Mouse (Mus musculus) gastrocnemius, postnatal 25 days (tissue): ENCODE measurements at regions not wholly inside any gene's neighbourhood (a gene's known extent, or its start where the extent isn't known, plus 50 kb on each side); places are given as distances from the start of the nearest gene placed in this dataset.
A peak's percentile ranks its signal among the peaks of the same experiment; 100 is the strongest.

Source experiments
- DNase-seq: peaks from one replicate; pipeline ENCODE4 v3.0.0; 2022

- no peak for DNase-seq
These were observed 64.8 kb upstream of the Slc6a6 start for GRCm38 (mm10) chr6:91619009-91619408.

GRCm38 (mm10) chr6:91619735-91620732 lies 63.8 kb upstream of the Slc6a6 start:
- DNase-seq: peak; percentile 84

- peak; percentile 35 for DNase-seq
These were observed 62.4 kb upstream of the Slc6a6 start for GRCm38 (mm10) chr6:91621437-91621836.

GRCm38 (mm10) chr6:91622425-91622824 lies 61.4 kb upstream of the Slc6a6 start:
- DNase-seq: no peak

GRCm38 (mm10) chr6:91623646-91624045 lies 60.2 kb upstream of the Slc6a6 start:
- DNase-seq: no peak

GRCm38 (mm10) chr6:91629230-91629629 lies 54.6 kb upstream of the Slc6a6 start:
- no peak for DNase-seq

- no peak for DNase-seq
These were observed 52.6 kb upstream of the Slc6a6 start for GRCm38 (mm10) chr6:91631261-91631660.
